Mouse (Mus musculus): Measurements from ENCODE around the gene Klc1.
A peak's percentile ranks its signal among the peaks of the same experiment; 100 is the strongest.

The Klc1 gene

DNA sequence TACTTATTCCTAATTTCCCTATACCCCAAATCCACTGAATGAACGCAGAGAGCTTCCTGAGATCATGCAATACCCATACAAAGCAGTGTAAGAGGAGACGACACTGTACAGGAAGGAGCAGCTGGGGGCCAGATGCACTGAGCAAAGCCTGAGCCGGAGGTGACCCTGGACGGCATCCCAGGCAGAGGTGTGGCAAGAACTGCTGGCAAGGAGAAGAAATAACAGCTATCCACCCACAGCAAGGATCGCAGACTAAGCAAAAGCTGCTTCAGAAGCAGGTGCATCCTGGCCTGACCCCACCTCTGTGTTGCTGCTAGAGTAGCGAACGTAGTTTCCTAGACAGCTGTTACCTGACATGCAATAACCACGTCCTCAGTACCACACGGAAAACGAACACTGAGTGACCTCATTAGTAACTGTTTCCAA is 94.4 kb downstream of the Klc1 start:
- DNase-seq (ENCODE audit: low read depth, low spot score), result peak; percentile 10

DNA sequence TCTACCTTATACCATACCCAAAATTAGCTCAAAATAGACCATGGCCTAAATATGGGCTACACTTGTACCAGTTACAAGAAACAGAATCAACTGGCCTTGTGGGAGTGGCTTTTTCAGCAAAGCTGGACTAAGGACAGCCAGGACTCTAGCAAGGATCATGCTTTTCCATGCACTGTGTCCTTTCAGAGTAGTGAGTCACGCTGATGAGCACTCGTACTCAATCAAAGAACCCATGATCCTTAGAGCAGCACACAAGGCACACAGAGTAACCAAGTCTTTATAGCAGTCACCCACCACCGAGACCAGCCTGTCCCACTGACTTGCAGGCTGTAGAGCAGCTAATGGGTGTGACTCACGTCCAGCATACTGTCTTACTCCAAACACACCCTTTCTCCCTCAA is 94.9 kb downstream of the Klc1 start:
- DNase-seq (ENCODE audit: low read depth, low spot score), result no peak

DNA sequence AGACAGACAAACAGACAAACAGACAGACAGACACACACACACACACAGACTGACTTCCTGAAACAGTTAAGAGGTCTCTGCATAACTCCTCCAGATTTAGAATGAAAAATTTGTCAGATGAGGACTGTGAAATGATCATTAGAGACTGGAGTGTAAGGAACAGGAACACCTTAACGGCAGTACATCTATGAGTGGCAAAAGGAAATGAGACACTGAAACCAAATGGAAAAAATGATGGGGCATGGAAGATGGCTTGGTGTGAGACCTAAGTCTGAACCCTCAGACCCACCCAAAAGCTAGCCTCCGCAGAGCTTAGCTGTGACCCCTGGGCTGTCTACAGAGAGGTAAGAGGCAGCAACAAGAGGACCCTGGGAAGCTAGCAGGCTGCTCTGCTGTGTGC is 96.8 kb downstream of the Klc1 start:
- DNase-seq (ENCODE audit: low read depth, low spot score), result no peak

All from ZHBTc4 (cell line).